Mouse (Mus musculus) kidney, adult 8-10 months (tissue): ENCODE data around the gene Uvssa.
A peak's percentile ranks its signal among the peaks of the same experiment; 100 is the strongest.

Source experiments
- DNase-seq, 2 experiments: peaks; one replicate each; pipeline ENCODE4 v3.0.0; 2022

The Uvssa gene

GRCm38 (mm10) chr5:33377176-33377575, 1.2 kb upstream of the Uvssa start:
- DNase-seq = no peak

- peak in 1 of 2 experiments; percentile 21 for DNase-seq
Measured at GRCm38 (mm10) chr5:33377801-33378301, 498 bp upstream of the Uvssa start.

- DNase-seq = no peak
Measured at GRCm38 (mm10) chr5:33387550-33387949, 9.2 kb downstream of the Uvssa start.

GRCm38 (mm10) chr5:33393803-33394202, 15.5 kb downstream of the Uvssa start:
- DNase-seq = peak; percentile 55 to 78

- no peak for DNase-seq
Measured at GRCm38 (mm10) chr5:33395693-33396092, 17.3 kb downstream of the Uvssa start.

GRCm38 (mm10) chr5:33396828-33397227, 18.5 kb downstream of the Uvssa start:
- no peak for DNase-seq

GRCm38 (mm10) chr5:33400819-33401218, 22.5 kb downstream of the Uvssa start:
- no peak for DNase-seq

- DNase-seq = no peak
Measured at GRCm38 (mm10) chr5:33420313-33420712, 42.0 kb downstream of the Uvssa start.

GRCm38 (mm10) chr5:33427461-33427860, 49.1 kb downstream of the Uvssa start:
- DNase-seq = no peak

GRCm38 (mm10) chr5:33430106-33430505, 51.8 kb downstream of the Uvssa start:
- DNase-seq = no peak

- no peak for DNase-seq
Measured at GRCm38 (mm10) chr5:33430511-33431172, 52.3 kb downstream of the Uvssa start.

GRCm38 (mm10) chr5:33431173-33432005, 53.0 kb downstream of the Uvssa start:
- no peak for DNase-seq

GRCm38 (mm10) chr5:33432057-33432935, 53.9 kb downstream of the Uvssa start:
- DNase-seq = no peak

GRCm38 (mm10) chr5:33433201-33434138, 55.1 kb downstream of the Uvssa start, which contains the start of gene Nkx1-1:
Nkx1-1 (minus strand) TSS chr5:33433976.
- no peak for DNase-seq

GRCm38 (mm10) chr5:33434141-33434780, 55.9 kb downstream of the Uvssa start:
- no peak for DNase-seq

GRCm38 (mm10) chr5:33435151-33435550, 56.8 kb downstream of the Uvssa start:
- DNase-seq = no peak

GRCm38 (mm10) chr5:33435941-33436340, 57.6 kb downstream of the Uvssa start:
- no peak for DNase-seq

- peak; percentile 79 to 94 for DNase-seq
Measured at GRCm38 (mm10) chr5:33438214-33438613, 59.9 kb downstream of the Uvssa start.

- peak in 1 of 2 experiments; percentile 19 for DNase-seq
Measured at GRCm38 (mm10) chr5:33442927-33443710, 64.8 kb downstream of the Uvssa start.

- DNase-seq = no peak
Measured at GRCm38 (mm10) chr5:33443794-33444193, 65.4 kb downstream of the Uvssa start.
